Mouse (Mus musculus): ENCODE measurements at regions not wholly inside any gene's neighbourhood (a gene's known extent, or its start where the extent isn't known, plus 50 kb on each side); places are given as distances from the start of the nearest gene placed in this dataset.
A peak's percentile ranks its signal among the peaks of the same experiment; 100 is the strongest.

- H3K4me2 ChIP-seq (replicated peaks; ENCODE audit: low read depth) = no peak overlapping the region
- H3K4me3 ChIP-seq (ENCODE audit: low read depth, low read length) = no peak overlapping the region
- no peak for TF ChIP-seq CTCF (IDR thresholded peaks at IDR 0.05; ENCODE audit: low read depth)
- WGBS = 85% methylated on average over 1 of the region's 1 CpGs
- no peaks in the 10 kb centered on the region for H3K36me3 ChIP-seq (ENCODE audit: control insufficient read depth, insufficient read depth)
- H3K27ac ChIP-seq (ENCODE audit: low read depth, low read length) = no peak overlapping the region
- no peaks in the 10 kb centered on the region for H3K9me3 ChIP-seq (ENCODE audit: control insufficient read depth)
- H3K9ac ChIP-seq (ENCODE audit: low read depth, low read length) = no peak overlapping the region
- no peaks in the 10 kb centered on the region for H3K4me1 ChIP-seq (replicated peaks; ENCODE audit: control insufficient read depth, insufficient read depth, low read length)
- no peaks in the 10 kb centered on the region for H3K27me3 ChIP-seq (replicated peaks; ENCODE audit: control insufficient read depth, insufficient read depth, low read length)
- ATAC-seq = no peak
Observed at GRCm38 (mm10) chr3:143369002-143369401, 487.2 kb upstream of the Pkn2 start.

GRCm38 (mm10) chr3:143340032-143340431, 458.2 kb upstream of the Pkn2 start:
- no peaks in the 10 kb centered on the region for H3K27me3 ChIP-seq (replicated peaks; ENCODE audit: control insufficient read depth, insufficient read depth, low read length)
- ATAC-seq = no peak
- no peaks in the 10 kb centered on the region; the same call in 1 of the 2 replicates for H3K4me1 ChIP-seq (replicated peaks; ENCODE audit: control insufficient read depth, insufficient read depth, low read length)
- no peak overlapping the region for H3K9ac ChIP-seq (ENCODE audit: low read depth, low read length)
- no peak overlapping the region for H3K4me2 ChIP-seq (replicated peaks; ENCODE audit: low read depth)
- H3K4me3 ChIP-seq (ENCODE audit: low read depth, low read length) = no peak overlapping the region
- 81% methylated on average over 7 of the region's 7 CpGs for WGBS
- no peaks in the 10 kb centered on the region for H3K9me3 ChIP-seq (ENCODE audit: control insufficient read depth)
- no peak for TF ChIP-seq CTCF (IDR thresholded peaks at IDR 0.05; ENCODE audit: low read depth)
- no peak overlapping the region for H3K27ac ChIP-seq (ENCODE audit: low read depth, low read length)
- H3K36me3 ChIP-seq (ENCODE audit: control insufficient read depth, insufficient read depth) = no peaks in the 10 kb centered on the region

- 93% methylated on average over 3 of the region's 3 CpGs for WGBS
- ATAC-seq = no peak
- TF ChIP-seq CTCF (IDR thresholded peaks at IDR 0.05; ENCODE audit: low read depth) = no peak
Observed at GRCm38 (mm10) chr3:143333339-143333738, 451.5 kb upstream of the Pkn2 start.

GRCm38 (mm10) chr3:143328521-143328920, 446.7 kb upstream of the Pkn2 start:
- H3K9me3 ChIP-seq (ENCODE audit: control insufficient read depth) = no peaks in the 10 kb centered on the region
- no peaks in the 10 kb centered on the region for H3K4me1 ChIP-seq (replicated peaks; ENCODE audit: control insufficient read depth, insufficient read depth, low read length)
- no peak overlapping the region for H3K4me2 ChIP-seq (replicated peaks; ENCODE audit: low read depth)
- H3K36me3 ChIP-seq (ENCODE audit: control insufficient read depth, insufficient read depth) = no peaks in the 10 kb centered on the region
- ATAC-seq = no peak
- H3K9ac ChIP-seq (ENCODE audit: low read depth, low read length) = no peak overlapping the region
- TF ChIP-seq CTCF (IDR thresholded peaks at IDR 0.05; ENCODE audit: low read depth) = no peak
- H3K27ac ChIP-seq (ENCODE audit: low read depth, low read length) = no peak overlapping the region
- H3K4me3 ChIP-seq (ENCODE audit: low read depth, low read length) = no peak overlapping the region
- H3K27me3 ChIP-seq (replicated peaks; ENCODE audit: control insufficient read depth, insufficient read depth, low read length) = no peaks in the 10 kb centered on the region

More at GRCm38 (mm10) chr3:143333339-143333738, 451.5 kb upstream of the Pkn2 start:
- no peak overlapping the region for H3K27ac ChIP-seq (ENCODE audit: low read depth, low read length)
- no peaks in the 10 kb centered on the region for H3K36me3 ChIP-seq (ENCODE audit: control insufficient read depth, insufficient read depth)
- H3K4me2 ChIP-seq (replicated peaks; ENCODE audit: low read depth) = no peak overlapping the region
- no peaks in the 10 kb centered on the region; the same call in 1 of the 2 replicates for H3K4me1 ChIP-seq (replicated peaks; ENCODE audit: control insufficient read depth, insufficient read depth, low read length)
- H3K9me3 ChIP-seq (ENCODE audit: control insufficient read depth) = no peaks in the 10 kb centered on the region
- H3K27me3 ChIP-seq (replicated peaks; ENCODE audit: control insufficient read depth, insufficient read depth, low read length) = no peaks in the 10 kb centered on the region
- H3K9ac ChIP-seq (ENCODE audit: low read depth, low read length) = no peak overlapping the region
- no peak overlapping the region for H3K4me3 ChIP-seq (ENCODE audit: low read depth, low read length)

GRCm38 (mm10) chr3:143327652-143328051, 445.8 kb upstream of the Pkn2 start:
- WGBS = 40% methylated on average over 4 of the region's 4 CpGs
- H3K9ac ChIP-seq (ENCODE audit: low read depth, low read length) = no peak overlapping the region
- no peaks in the 10 kb centered on the region for H3K4me1 ChIP-seq (replicated peaks; ENCODE audit: control insufficient read depth, insufficient read depth, low read length)
- no peaks in the 10 kb centered on the region for H3K9me3 ChIP-seq (ENCODE audit: control insufficient read depth)
- no peak overlapping the region for H3K4me2 ChIP-seq (replicated peaks; ENCODE audit: low read depth)
- no peak overlapping the region for H3K27ac ChIP-seq (ENCODE audit: low read depth, low read length)
- ATAC-seq = no peak
- no peaks in the 10 kb centered on the region for H3K36me3 ChIP-seq (ENCODE audit: control insufficient read depth, insufficient read depth)
- no peak overlapping the region for H3K4me3 ChIP-seq (ENCODE audit: low read depth, low read length)
- no peaks in the 10 kb centered on the region for H3K27me3 ChIP-seq (replicated peaks; ENCODE audit: control insufficient read depth, insufficient read depth, low read length)
- TF ChIP-seq CTCF (IDR thresholded peaks at IDR 0.05; ENCODE audit: low read depth) = no peak

GRCm38 (mm10) chr3:143316457-143316856, 434.7 kb upstream of the Pkn2 start:
- Histone ChIP-seq H3K9ac (ENCODE audit: low read depth, low read length) (no peak overlapping the region), H3K27ac (ENCODE audit: low read depth, low read length) (no peak overlapping the region), H3K4me1 (replicated peaks; ENCODE audit: control insufficient read depth, insufficient read depth, low read length) (no peaks in the 10 kb centered on the region), H3K4me3 (ENCODE audit: low read depth, low read length) (no peak overlapping the region), H3K9me3 (ENCODE audit: control insufficient read depth) (no peaks in the 10 kb centered on the region), H3K27me3 (replicated peaks; ENCODE audit: control insufficient read depth, insufficient read depth, low read length) (no peaks in the 10 kb centered on the region), H3K36me3 (ENCODE audit: control insufficient read depth, insufficient read depth) (no peaks in the 10 kb centered on the region), H3K4me2 (replicated peaks; ENCODE audit: low read depth) (no peak overlapping the region)
- 51% methylated on average over 7 of the region's 7 CpGs for WGBS
- no peak for ATAC-seq
- no peak for TF ChIP-seq CTCF (IDR thresholded peaks at IDR 0.05; ENCODE audit: low read depth)

GRCm38 (mm10) chr3:143291793-143292192, 410.0 kb upstream of the Pkn2 start:
- no peak overlapping the region for H3K9ac ChIP-seq (ENCODE audit: low read depth, low read length)
- peak; percentile 41 for TF ChIP-seq CTCF (IDR thresholded peaks at IDR 0.05; ENCODE audit: low read depth)
- H3K4me2 ChIP-seq (replicated peaks; ENCODE audit: low read depth) = no peak overlapping the region
- no peaks in the 10 kb centered on the region for H3K27me3 ChIP-seq (replicated peaks; ENCODE audit: control insufficient read depth, insufficient read depth, low read length)
- no peaks in the 10 kb centered on the region for H3K36me3 ChIP-seq (ENCODE audit: control insufficient read depth, insufficient read depth)
- H3K4me1 ChIP-seq (replicated peaks; ENCODE audit: control insufficient read depth, insufficient read depth, low read length) = no peaks in the 10 kb centered on the region
- H3K27ac ChIP-seq (ENCODE audit: low read depth, low read length) = no peak overlapping the region
- WGBS = 89% methylated on average over 4 of the region's 4 CpGs
- H3K9me3 ChIP-seq (ENCODE audit: control insufficient read depth) = no peaks in the 10 kb centered on the region
- no peak overlapping the region for H3K4me3 ChIP-seq (ENCODE audit: low read depth, low read length)
- no peak for ATAC-seq
